Mouse (Mus musculus): ENCODE results near the gene Actr10.

GRCm38 (mm10) chr12:70911029-70911428 is 26.6 kb upstream of the Actr10 start:
- TF ChIP-seq CTCF (IDR thresholded peaks at IDR 0.05; ENCODE audit: extremely low read depth, insufficient read depth, insufficient read length, insufficient replicate concordance) (peak; percentile 93), POLR2A (IDR thresholded peaks at IDR 0.05; ENCODE audit: low read depth, low read length) (no peak)
